Mouse (Mus musculus) C3H10T1/2 (cell line): ENCODE results near the gene Gm6034. TPM values are rescaled to one million over a fixed set of nuclear protein-coding genes. Genes with fewer than 3 reads are reported as not detected.

ENCODE experiments used
- polyA plus RNA-seq, 2 experiments: library from polyadenylated mRNA; unstranded; fragments of >200 nt; fragmentation: generic; extraction: Trizol; gene quantifications; one replicate each; pipeline ENCODE4 v1.2.1; 2012; ENCODE audit warnings: missing spikeins in 2 of 2

Gm6034 gene
- under 1 TPM in 1 of 2 experiments, not detected in 1; 0.09 TPM for polyA plus RNA-seq

DNA sequence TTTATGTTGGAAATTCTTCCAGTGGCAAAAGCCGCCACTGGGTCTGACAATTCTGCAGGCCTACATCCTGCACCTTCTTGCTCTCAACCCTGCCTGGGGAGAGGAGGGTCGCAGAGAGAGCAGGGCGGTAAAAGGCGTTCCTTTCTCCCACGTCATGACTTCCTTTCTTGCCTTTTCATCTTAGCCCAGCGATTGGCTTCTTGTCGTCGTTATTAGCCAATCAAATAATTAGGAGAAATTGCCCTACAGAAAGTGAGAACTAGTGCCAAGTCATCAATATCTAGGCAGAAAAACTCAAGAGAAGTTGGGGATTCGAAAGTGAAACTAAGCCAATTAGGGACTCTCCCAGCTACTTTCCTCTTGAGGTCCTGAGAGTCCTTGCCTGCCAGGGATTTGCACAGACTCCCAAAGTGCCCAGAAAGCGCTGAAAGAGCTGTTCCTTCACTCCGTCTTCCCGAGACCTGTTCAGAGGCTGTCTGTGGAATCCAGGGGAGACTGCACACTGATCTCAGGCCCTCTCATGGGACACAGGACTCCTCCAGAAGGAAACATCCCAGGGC is at the start of gene Gm6034, which contains the start of gene H2-T22:
Gene Gm6034, plus strand, starts transcription at position 352 of the 560 bp plus-strand sequence.
Gene H2-T22, minus strand, starts transcription at position 138 of the 560 bp plus-strand sequence.

DNA sequence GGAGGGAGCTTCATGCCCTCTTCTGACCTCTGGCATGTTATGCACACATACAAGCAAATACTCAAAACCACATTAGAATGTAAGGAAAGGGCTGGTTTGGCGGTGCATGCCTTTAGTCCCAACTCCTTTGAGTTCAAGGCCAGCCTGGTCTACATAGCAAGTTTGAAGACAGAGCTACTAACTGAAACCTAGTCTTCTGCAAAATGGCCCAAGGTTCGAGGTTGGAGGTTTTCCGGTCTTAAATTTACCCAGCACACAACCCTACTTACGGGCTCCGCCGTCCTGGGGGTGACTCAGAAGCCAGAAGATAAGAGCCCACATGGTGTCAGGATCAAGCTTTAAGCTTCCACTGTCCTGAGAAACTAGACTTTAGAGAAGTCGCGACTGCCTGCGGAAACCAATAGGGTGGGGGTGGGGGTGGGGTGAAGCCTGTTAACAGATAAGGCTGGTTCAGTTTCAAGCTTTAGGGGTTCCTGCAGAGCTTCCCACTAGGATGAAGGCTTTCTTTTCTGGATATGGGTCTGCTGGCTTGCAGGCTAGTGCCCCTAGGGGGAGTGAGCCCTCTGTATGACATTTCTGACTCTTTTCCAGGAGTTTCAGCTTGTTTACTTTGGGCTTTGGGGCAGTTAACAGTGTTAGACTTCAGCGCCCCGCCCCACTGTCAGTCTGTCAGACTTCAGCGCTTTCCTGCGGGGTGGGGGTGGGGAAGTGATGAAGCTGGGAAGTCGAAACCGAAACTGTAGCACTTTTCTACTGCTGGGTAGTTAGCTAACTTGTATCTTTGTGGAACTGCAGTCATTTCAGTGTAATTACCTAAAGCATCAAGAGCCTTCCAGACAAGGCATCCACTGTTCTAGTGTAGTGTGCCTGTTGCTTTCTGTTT is 22.3 kb upstream of the Gm6034 start, which contains the start of gene H2-T24:
Gene H2-T24, minus strand, starts transcription at position 370 of the 883 bp plus-strand sequence.

DNA sequence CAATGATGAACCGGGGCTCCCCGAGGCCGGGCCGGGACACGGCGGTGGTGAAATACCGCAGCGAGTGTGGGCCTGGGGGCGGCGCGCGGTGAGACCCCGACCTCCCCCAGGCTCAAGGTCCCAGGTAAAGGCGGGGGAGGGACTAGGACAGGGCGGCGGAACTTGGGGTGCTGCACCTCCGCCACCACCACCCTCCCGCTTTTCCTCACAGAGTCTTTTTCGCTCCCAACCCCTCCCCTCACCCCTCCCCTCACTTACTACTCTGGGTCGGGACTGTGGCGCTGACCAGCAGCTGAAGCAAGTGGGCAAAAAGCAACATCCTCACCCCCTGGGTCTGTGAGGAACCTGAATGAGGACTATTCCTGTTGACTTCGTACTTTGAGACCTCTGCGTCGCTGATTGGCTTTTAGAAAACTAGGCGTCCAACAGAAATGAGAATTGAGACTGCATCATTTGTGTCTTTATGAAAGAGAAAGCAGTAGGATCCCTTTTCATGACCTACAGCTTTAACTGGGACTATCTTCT is 10.3 kb upstream of the Gm6034 start, which contains the start of gene H2-T23:
Gene H2-T23, minus strand, starts transcription at position 505 of the 525 bp plus-strand sequence.

DNA sequence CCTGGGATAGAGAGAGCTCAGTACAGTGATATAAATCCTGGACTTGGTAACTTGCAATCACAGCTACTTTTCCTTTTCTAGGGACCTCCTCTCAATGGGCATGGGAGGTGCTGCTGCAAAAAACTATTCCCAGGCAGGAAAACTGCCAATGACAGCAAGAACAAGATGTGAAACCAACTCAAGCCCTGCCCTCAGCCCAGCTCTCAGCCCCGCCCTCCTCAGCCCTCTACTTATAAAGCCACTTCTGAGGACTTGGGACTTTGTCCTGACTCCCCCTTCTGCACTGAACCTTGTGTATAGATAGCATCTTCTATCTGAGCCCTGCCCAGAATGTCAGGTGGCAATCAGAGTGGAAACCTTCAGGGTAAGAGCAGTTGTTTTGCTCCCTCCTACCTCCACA is 15.6 kb downstream of the Gm6034 start, which contains the start of gene Gm11127:
Gene Gm11127, minus strand, starts transcription at position 10 of the 400 bp plus-strand sequence.

Other genes starting within 250 kb of the Gm6034 start
- 10 to 100 TPM; 26.7 to 55.4 TPM for gene Ier3, start 221.3 kb upstream of the Gm6034 start, polyA plus RNA-seq
- 10 to 100 TPM; 40.2 to 78.8 TPM for gene Flot1, start 219.7 kb upstream of the Gm6034 start, polyA plus RNA-seq
- gene Tubb5, start 204.7 kb upstream of the Gm6034 start, polyA plus RNA-seq: 1,000 to 10,000 TPM; 1,640 to 1,875 TPM
- gene Mdc1, start 201.4 kb upstream of the Gm6034 start, polyA plus RNA-seq: 10 to 100 TPM in 1 of 2 experiments, 1 to 10 TPM in 1; 2.4 to 13.5 TPM
- 10 to 100 TPM; 24.6 to 60.0 TPM for gene Nrm, start 181.6 kb upstream of the Gm6034 start, polyA plus RNA-seq
- 10 to 100 TPM; 72.4 to 92.4 TPM for gene Ppp1r18, start 177.4 kb upstream of the Gm6034 start, polyA plus RNA-seq
- gene Dhx16, start 163.1 kb upstream of the Gm6034 start, polyA plus RNA-seq: 10 to 100 TPM; 47.9 to 54.5 TPM
- 10 to 100 TPM; 23.3 to 41.8 TPM for gene 2310061I04Rik, start 145.5 kb upstream of the Gm6034 start, polyA plus RNA-seq
- 10 to 100 TPM in 1 of 2 experiments, 1 to 10 TPM in 1; 8.0 to 45.3 TPM for gene Atat1, start 132.9 kb upstream of the Gm6034 start, polyA plus RNA-seq
- gene Mrps18b, start 126.6 kb upstream of the Gm6034 start, polyA plus RNA-seq: 100 to 1,000 TPM in 1 of 2 experiments, 10 to 100 TPM in 1; 55.9 to 163 TPM
- gene Ppp1r10, start 126.5 kb upstream of the Gm6034 start, polyA plus RNA-seq: 10 to 100 TPM; 10.4 to 31.4 TPM
- 10 to 100 TPM; 65.7 to 99.3 TPM for gene Abcf1, start 73.2 kb upstream of the Gm6034 start, polyA plus RNA-seq
- gene Gnl1, start 63.1 kb upstream of the Gm6034 start, polyA plus RNA-seq: 100 to 1,000 TPM in 1 of 2 experiments, 10 to 100 TPM in 1; 64.4 to 105 TPM
- 10 to 100 TPM in 1 of 2 experiments, 1 to 10 TPM in 1; 8.0 to 24.8 TPM for gene Prr3, start 62.7 kb upstream of the Gm6034 start, polyA plus RNA-seq
- 1 to 10 TPM in 1 of 2 experiments, under 1 TPM in 1; 0.04 to 1.6 TPM for gene H2-T24, start 22.4 kb upstream of the Gm6034 start, polyA plus RNA-seq
- 10 to 100 TPM in 1 of 2 experiments, 1 to 10 TPM in 1; 7.0 to 77.3 TPM for gene H2-T23, start 10.1 kb upstream of the Gm6034 start, polyA plus RNA-seq
- 100 to 1,000 TPM in 1 of 2 experiments, 10 to 100 TPM in 1; 42.8 to 114 TPM for gene H2-T22, start 214 bp upstream of the Gm6034 start, polyA plus RNA-seq
- gene Gm11127, start 15.4 kb downstream of the Gm6034 start, polyA plus RNA-seq: under 1 TPM; 0.08 to 0.39 TPM
- not detected for gene Gm19684, start 78.7 kb downstream of the Gm6034 start, polyA plus RNA-seq
- not detected for gene Gm7030, start 86.5 kb downstream of the Gm6034 start, polyA plus RNA-seq
- gene Gm8909, start 125.6 kb downstream of the Gm6034 start, polyA plus RNA-seq: not detected
- gene H2-T3, start 147.3 kb downstream of the Gm6034 start, polyA plus RNA-seq: not detected
- 10 to 100 TPM; 72.2 to 97.7 TPM for gene Rpp21, start 215.1 kb downstream of the Gm6034 start, polyA plus RNA-seq
- 1 to 10 TPM; 1.2 to 8.7 TPM for gene Trim39, start 229.3 kb downstream of the Gm6034 start, polyA plus RNA-seq
- not detected for gene H2-M10.2, start 243.5 kb downstream of the Gm6034 start, polyA plus RNA-seq